Mouse (Mus musculus): ENCODE results near the gene Syt9. TPM values are rescaled to one million over a fixed set of nuclear protein-coding genes. Genes with fewer than 3 reads are reported as not detected.
"Not testable (repeated sequence)": the region's sequence is repeated elsewhere in the genome, so short reads cannot be mapped to it uniquely, and the experiment has no call there.

Syt9 gene
- total RNA-seq, 4 experiments from 2014 or later, result 0.29 to 1.0 (median 0.46) TPM

- no peak for DNase-seq (ENCODE audit: low spot score in 2 of 2)
These were observed 90.6 kb downstream of the Syt9 start for GRCm38 (mm10) chr7:107461167-107461566.

GRCm38 (mm10) chr7:107461699-107462440, 91.3 kb downstream of the Syt9 start:
- DNase-seq (ENCODE audit: low spot score in 2 of 2), result no peak

GRCm38 (mm10) chr7:107462962-107463361, 92.4 kb downstream of the Syt9 start:
- DNase-seq (ENCODE audit: low spot score in 2 of 2), result no peak

- no peak for DNase-seq (ENCODE audit: low spot score in 2 of 2)
These were observed 94.6 kb downstream of the Syt9 start for GRCm38 (mm10) chr7:107465081-107465480.

- no peak for DNase-seq (ENCODE audit: low spot score in 2 of 2)
These were observed 108.7 kb downstream of the Syt9 start for GRCm38 (mm10) chr7:107478979-107479965.

GRCm38 (mm10) chr7:107485709-107486108, 115.2 kb downstream of the Syt9 start:
- DNase-seq (ENCODE audit: low spot score in 2 of 2), result not testable (repeated sequence)

- no peak for DNase-seq (ENCODE audit: low spot score in 2 of 2)
These were observed 124.9 kb downstream of the Syt9 start for GRCm38 (mm10) chr7:107495428-107495827.

- DNase-seq (ENCODE audit: low spot score in 2 of 2), result no peak
These were observed 126.4 kb downstream of the Syt9 start for GRCm38 (mm10) chr7:107496923-107497322.

GRCm38 (mm10) chr7:107500641-107501040, 130.1 kb downstream of the Syt9 start:
- DNase-seq (ENCODE audit: low spot score in 2 of 2), result no peak

- no peak for DNase-seq (ENCODE audit: low spot score in 2 of 2)
These were observed 134.5 kb downstream of the Syt9 start for GRCm38 (mm10) chr7:107504761-107505712.

- no peak for DNase-seq (ENCODE audit: low spot score in 2 of 2)
These were observed 137.4 kb downstream of the Syt9 start for GRCm38 (mm10) chr7:107507920-107508319.

GRCm38 (mm10) chr7:107509740-107510139, 139.2 kb downstream of the Syt9 start:
- no peak for DNase-seq (ENCODE audit: low spot score in 2 of 2)

- DNase-seq (ENCODE audit: low spot score in 2 of 2), result no peak
These were observed 146.3 kb downstream of the Syt9 start for GRCm38 (mm10) chr7:107516704-107517410.

- no peak for DNase-seq (ENCODE audit: low spot score in 2 of 2)
These were observed 148.9 kb downstream of the Syt9 start for GRCm38 (mm10) chr7:107519256-107520025.

GRCm38 (mm10) chr7:107521411-107521810, 150.9 kb downstream of the Syt9 start:
- DNase-seq (ENCODE audit: low spot score in 2 of 2), result no peak

- no peak for DNase-seq (ENCODE audit: low spot score in 2 of 2)
These were observed 155.8 kb downstream of the Syt9 start for GRCm38 (mm10) chr7:107526299-107526698.

- DNase-seq (ENCODE audit: low spot score in 2 of 2), result no peak
These were observed 157.7 kb downstream of the Syt9 start for GRCm38 (mm10) chr7:107528169-107528772.

GRCm38 (mm10) chr7:107529364-107529763, 158.8 kb downstream of the Syt9 start:
- DNase-seq (ENCODE audit: low spot score in 2 of 2), result no peak

- no peak for DNase-seq (ENCODE audit: low spot score in 2 of 2)
These were observed 164.8 kb downstream of the Syt9 start for GRCm38 (mm10) chr7:107535311-107535710.
